Mouse (Mus musculus) activated CD4-positive, CD25-positive, alpha-beta regulatory T cell, adult 4 months (primary cell): ENCODE data around the gene Srsf7. TPM values are rescaled to one million over a fixed set of nuclear protein-coding genes. Genes with fewer than 3 reads are reported as not detected.
A peak's percentile ranks its signal among the peaks of the same experiment; 100 is the strongest.
"Not testable (repeated sequence)": the region's sequence is repeated elsewhere in the genome, so short reads cannot be mapped to it uniquely, and the experiment has no call there.

ENCODE experiments used
- ATAC-seq: one replicate; pipeline ENCODE4 v1.8.0; 2017
- polyA plus RNA-seq, 2 experiments: library from polyadenylated mRNA; unstranded; fragments of 100-300 nt; shearing (Covaris generic); gene quantifications; one replicate each; pipeline ENCODE4 v1.2.1; 2017

The Srsf7 gene
- 100 to 1,000 TPM; 467 to 529 TPM for polyA plus RNA-seq

DNA sequence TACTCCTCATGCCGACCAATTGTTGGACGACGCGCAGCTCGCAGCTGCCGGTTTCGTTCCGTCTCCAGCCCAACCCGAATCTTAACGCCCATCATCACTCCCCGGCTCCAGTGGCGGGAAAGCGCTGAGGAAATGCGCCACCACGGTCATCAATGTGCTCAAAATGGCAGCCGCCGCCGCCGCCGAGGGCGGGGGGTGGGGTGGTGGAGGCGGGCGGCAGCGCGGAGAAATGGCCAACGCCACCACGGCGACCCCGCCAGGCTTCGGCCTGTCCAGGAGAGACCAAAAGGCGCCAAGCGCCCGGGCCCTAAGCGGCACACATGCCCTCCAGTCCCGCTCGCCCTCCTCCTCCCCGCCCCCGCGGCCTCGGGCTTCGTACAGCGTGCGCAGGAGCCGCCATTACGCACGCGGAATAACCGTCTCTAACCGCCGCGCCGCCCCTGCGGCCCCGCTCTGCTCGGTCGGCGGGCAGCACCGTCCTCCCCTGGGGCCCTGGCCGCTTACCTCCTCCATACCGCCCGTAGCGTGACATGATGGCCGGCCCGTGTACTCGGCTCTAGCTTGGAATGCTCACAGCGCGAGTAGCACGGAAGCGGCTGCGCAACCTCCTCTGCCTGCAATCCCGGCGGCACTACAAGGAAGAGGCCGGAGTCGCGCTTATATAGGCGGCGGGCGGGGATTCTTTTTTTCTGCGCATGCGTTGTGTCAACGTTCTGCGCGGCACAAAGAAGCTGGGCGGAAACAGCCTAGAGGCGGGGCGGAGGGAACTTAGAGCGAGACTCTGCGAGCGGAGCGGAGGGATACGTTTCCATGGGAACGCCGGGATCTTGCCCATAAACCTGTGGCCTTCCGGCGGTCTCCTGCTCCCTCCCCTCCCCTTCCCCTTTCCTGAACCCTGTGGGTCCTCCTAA, at the start of gene Srsf7, which contains the start of gene Ttc39d:
Srsf7 (minus strand) TSS at position 637 of the 911 bp plus-strand sequence.
Ttc39d (plus strand) TSS at position 790 of the 911 bp plus-strand sequence.
- ATAC-seq: peak; percentile 90

DNA sequence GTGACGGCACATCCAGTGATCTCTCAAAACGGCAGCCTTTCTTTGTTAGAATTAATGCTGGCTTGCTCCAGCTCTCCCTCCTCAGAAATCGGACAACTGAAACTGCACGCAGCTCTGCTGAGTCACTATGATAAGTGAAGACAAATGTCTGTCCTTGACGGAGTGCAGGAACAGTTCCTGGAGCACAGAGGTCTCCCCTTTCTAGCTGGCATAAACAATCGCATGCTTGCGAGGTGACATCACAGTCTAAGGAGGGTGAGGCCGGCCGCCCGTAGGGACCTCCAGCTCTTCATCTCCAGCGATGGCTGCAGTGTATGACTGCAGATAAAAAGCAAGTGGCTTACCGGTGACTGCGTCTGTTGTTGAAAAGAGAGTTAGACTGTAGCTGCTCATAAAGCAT, 48.1 kb upstream of the Srsf7 start:
- ATAC-seq: no peak

DNA sequence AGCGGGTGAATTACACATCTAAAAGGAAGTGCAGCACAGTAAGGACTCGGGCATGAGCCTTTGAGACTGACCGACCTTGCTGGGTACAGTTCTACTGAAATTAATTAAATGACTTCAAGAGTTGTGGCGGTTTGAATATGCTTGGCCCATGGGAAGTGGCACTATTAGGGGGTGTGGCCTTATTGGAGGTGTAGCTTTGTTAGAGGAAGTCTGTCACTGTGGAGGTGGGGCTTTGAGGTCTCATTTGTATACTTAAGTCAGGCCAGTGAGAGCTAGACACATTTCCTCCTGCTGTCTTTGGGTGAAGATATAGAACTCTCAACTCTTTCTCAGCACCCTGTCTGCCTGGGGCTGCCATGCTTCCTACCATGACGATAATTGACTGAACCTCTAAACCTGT, 47.3 kb upstream of the Srsf7 start:
- no peak for ATAC-seq

DNA sequence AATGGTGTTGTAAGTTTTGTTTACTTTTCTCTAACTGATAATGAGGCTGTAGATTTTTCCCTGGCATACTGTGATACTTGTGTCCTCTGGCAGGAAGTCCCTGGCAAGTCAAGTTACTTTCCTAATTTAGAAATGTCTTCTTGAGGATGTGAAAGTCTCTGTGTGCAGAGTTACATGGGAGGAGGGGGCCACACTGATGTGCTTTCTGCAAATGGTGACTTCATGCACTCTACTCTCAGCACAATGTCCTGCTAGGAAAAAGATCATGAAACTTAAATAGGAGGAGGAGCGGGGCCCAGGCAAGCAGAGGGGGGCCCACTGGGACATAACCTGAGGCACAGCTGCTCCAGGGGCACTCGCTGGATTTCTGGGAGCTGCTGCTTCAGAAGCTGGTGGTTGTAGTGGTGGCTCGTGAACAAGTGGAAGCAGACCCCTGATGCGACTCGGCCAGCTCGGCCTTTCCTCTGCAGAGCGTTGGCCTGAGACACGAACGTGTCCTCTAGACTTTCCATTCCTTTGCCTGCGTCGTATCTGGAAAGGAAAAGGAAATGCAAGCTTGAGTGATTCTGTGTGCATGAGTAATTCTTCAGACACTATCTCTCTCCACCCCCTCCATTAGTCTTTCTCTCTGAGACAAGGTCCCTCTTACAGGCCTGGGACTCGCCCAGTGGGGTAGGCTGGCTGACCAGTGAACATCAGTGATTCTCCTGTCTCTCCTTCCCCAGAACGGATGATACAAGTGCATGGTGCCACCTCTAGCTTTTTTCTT, 45.8 kb upstream of the Srsf7 start:
- ATAC-seq: no peak

DNA sequence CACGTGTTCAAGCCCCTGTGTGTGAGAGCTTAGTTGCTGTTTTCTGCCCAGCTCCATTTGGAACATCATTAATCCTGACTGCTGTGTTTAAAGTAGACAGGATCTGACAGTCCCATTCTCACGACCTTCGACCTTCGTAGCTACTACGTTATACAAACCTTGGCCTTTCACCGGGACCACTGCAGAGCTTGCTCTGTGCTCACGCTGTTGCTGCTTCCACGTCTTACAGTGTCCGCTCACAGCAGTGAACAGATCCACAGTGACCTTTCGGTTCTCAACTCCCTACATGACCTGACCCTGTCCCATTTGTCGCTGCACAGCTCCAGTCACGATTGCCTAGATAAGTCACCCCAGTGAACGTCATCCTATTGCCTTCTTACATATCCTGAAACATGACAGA, 36.0 kb upstream of the Srsf7 start:
- no peak for ATAC-seq

DNA sequence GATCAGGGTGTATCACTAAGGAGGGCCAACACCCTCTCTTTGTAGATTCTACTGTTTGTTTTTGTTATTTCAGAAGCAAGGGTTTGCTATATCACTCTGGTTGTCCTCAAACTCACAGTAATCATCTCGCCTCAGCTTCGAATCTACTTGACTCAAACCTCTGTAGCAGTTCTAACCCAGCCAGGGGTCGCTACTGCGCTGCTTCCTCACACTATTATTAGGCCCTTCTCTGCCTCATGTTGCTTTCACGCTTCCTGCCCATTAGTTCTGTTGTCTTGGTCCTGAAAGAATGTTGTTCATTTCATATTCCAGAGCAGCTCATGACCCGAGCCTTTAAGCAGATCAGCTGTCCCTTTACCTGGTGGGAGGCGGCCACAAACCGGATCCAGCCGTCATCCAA, 34.5 kb upstream of the Srsf7 start:
- no peak for ATAC-seq

DNA sequence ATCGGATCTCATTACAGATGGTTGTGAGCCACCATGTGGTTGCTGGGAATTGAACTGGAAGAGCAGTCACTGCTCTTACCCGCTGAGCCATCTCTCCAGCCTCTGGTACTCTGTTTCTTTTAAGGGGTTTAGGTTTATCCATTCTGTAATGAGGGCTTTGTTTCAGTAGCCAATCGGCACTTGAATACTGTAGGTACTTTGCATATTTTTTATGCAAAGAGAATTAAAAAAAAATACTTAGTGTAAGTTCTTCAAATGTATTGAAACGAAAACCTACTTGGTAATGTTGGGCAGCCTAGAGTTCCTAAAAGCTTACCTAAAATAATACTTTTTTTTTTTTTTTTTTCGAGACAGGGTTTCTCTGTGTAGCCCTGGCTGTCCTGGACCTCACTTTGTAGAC, 30.4 kb upstream of the Srsf7 start:
- ATAC-seq: no peak

DNA sequence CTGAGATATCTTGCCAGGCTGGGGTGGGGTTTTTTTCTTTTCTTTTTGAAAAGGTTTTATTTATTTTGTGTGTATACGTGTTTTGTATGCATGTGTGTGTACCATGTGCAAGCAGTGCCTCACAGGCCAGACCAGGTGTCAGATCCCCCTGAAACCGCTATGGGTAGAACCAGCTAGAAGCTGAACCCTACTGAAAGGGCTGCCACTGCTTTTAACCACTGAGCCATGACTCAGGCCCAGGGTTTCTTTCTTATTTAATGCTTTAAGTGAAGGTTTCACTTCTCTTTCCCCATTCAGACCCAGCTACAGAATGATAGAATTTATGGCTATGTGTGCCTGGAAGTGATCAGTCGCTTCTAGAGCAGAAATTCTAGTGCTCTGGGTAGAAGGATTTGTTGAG, 29.7 kb upstream of the Srsf7 start:
- no peak for ATAC-seq

DNA sequence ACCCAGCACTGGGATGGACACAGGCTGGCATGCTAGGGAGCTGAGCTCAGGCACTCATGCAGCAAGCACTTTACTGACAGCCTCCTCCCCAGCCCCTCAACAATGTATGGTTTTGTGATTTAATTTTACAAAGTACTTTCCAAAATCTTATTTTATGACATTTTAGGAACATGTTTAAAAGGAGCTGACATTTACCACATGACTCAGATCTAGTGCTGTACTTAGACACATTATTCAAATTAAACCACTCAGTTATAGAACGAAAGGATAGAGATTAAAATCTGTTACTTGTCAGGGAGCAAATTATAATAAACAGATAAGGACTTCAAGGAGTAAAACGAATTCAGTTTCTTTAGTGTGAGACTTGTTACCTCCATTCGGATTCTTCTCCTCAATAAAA, 28.4 kb upstream of the Srsf7 start:
- no peak for ATAC-seq

DNA sequence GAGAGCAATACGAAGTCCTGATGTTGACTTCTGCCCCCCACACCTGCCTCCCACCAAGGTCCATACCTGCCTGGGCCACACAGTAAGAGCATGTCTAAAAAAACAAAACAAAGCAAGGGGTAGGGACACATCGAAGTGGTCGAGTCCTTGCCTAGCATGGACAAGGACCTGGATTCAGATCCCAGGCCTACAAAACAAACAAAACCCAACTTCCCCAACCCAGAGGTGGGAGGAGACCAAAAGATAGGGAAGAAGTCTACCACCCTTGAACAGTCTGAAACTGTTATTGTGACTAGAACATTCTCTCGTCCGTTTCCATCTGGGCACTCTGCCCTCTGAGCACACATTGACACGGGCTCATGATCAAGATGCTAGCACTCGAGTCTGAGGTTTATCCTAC, 27.3 kb upstream of the Srsf7 start:
- no peak for ATAC-seq

DNA sequence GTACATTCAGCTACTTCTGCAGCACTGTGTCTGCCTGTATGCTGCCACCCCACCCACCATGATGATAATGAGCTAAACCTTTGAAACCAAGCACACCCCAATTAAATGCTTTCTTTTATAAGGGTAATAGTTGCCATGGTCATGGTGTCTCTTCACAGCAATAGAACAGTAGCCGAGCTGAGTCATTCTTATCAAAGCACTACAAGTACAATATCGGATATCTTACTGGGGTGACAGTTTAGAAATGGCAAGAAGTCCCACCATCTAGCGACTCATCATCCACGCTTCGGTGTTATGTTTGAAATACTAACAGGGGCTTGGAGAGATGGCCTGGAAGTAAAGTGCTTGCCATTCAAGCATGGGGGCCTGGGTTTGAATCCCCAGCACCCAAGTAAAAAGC, 26.7 kb upstream of the Srsf7 start:
- no peak for ATAC-seq

DNA sequence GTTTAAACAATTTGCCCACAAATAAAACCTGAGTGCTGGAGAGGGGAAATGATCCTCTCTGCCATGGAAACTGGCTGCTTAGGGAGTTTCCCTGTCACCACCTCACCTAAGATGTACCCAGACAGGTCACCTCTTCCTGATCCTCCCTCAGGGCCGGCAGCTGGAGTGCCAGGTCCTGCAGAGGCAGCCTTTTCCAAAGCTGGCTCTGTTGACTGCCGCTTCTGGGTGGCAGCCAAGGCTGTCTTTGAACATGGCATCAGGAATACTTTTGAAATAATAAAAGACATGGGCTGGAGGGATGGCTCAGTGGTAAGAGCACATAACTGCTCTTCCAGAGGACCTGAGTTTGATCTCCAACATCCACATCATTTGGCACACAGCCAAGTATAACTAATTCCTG, 22.3 kb upstream of the Srsf7 start:
- no peak for ATAC-seq

DNA sequence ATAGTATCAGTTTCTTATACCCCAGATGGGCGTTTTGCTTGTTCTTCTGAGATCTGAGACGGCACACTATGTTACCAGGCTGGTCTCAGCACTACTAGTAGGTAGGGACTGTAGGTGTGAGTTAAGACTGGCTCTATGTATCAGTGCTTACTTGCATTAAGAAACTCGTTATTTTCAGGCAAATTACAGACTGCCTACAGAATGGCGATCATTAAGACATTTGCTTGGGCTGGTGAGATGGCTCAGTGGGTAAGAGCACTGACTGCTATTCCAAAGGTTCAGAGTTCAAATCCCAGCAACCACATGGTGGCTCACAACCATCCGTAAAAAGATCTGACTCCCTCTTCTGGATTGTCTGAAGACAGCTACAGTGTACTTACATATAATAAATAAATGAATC, 18.0 kb upstream of the Srsf7 start:
- ATAC-seq: not testable (repeated sequence)

DNA sequence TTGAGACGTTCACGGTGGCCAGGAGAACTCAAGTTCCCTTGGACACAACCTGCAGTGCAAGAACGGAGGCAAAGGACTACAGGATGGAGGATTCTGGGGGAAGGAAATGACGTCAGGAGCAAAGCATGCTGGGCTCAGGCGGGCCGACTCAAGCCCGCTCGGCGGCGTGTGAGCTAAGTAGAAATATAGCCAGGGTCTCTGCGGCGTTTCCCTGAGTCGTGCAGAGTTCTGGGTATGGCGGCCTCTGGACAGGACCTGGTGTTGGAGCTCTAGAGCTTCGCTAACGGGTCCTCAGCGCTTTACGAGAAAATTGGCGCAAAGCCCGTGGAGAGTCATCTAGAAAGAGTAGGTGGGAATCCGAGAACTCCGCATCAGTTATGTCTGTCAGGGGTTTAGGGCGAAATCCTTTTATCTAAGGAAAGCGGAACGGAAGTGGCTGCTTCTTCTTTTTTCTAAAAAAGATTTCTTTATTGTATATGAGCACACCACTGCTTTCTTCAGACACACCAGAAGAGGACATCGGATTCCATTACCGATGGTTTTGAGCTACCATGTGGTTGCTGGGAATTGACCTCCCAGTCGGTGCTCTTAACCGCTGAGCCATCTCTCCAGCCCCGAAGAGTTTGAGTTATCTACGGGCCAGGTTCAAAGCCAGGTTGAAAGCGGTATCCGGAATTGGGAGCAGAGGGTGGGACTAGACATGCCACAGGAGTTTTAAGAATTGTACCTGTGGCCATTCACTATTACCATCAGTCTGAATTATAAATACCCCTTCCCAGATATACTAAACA, 17.4 kb upstream of the Srsf7 start, which contains the start of gene Gemin6:
Gemin6 (plus strand) TSS at position 116 of the 791 bp plus-strand sequence.
- ATAC-seq: peak; percentile 96

DNA sequence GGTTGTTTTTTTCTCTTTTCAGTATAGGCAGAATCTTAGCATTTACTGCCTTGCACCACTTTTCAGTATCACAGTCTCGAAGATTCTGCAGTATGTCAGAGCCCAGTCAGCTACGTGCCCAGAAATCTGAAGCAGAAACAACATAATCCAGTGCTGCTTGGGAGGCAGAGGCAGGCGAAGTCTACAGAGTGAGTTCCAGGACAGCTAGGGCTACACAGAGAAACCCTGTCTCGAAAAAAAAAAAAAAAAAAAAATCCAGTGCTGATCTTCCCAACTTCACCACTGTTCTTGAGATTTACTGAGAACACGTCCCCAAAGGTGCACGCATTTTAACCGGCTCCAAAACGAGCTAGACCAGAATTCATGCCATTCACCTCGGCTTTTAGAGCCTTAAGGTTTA, 16.7 kb upstream of the Srsf7 start:
- peak; percentile 9 for ATAC-seq

DNA sequence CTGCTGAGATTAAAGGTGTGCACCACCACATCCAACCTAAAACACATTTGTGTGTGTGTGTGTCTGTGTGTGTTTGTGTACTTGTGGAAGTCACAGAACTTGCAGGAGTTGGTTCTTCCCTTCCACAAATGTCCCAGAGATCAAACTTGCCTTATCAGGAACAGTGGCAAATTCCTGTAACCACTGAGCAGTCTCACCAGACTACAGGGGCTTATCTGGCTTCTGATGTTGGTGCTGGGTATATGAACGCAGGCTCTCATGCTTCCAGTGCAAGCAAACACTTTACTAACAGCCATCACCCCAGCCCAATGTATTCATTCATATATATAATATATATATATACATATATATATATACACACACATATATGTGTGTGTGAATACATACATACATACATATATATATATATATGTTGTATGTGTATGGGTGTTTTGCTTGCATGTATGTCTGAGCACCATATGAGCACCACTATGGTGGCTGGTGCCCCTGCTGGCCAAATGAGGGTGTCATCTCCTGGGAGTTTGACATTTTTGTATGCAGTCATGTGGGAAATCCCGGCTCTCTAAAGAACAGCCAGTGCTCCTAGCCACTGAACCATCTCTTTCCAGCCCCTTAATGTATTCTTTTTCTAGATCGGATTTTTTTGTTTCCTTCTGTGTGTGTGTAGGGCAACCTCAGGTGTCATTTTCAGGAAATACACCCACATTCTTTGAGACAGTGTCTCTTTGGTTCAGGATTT, 15.0 kb upstream of the Srsf7 start:
- peak; percentile 44 for ATAC-seq

DNA sequence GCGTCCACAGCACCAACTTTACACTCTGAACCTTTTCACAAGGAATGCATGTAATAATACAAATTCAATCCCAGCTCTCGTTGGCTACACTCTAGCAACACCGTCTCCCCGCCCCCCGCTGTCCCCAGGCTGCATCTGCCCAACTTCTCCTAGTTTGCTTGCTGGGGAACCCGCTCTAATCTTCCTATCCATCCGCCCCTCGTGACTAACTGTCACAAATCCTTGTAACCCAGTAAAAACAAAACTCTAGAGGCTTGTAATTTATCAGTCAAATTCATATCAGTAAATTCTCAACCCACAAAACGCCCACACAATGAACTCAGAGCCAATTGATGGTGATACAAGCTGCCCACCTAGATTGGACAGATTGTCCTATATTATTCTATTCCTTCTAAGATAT, 14.1 kb upstream of the Srsf7 start:
- no peak for ATAC-seq

DNA sequence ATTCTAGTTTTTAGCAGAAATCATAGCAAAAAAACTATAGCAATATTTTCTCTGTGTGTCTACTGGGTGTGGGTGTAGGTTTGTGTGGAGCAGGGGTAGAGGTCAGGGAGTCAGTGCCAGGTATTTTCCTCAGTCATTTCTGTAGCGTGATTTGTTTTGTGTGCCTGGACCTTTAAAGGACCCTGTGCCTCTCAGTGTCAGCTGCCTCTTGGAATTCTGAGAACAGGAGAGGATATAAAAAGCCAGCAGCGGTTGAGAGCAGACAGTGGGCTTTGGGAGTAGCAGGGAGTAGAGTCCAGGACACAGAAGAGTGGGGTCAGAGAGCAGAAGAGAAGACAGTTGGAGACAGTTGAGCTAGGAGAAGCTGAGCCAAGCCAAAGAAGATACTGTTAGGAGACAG, 13.0 kb upstream of the Srsf7 start:
- ATAC-seq: no peak

DNA sequence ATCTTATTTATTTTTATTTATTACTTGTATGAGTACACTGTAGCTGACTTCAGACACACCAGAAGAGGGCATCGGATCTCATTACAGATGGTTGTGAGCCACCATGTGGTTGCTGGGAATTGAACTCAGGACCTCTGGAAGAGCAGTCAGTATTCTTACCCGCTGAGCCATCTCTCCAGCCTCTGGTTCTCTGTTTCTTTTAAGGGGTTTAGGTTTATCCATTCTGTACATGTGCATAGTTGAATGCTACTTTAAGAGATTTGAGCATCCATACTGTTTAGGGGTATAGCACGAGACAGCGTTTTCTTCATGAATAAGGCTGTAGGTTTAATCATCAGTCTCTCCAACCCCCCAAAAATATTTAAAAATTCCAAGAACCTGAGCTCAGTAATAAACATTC, 6.9 kb upstream of the Srsf7 start:
- ATAC-seq: not testable (repeated sequence)

DNA sequence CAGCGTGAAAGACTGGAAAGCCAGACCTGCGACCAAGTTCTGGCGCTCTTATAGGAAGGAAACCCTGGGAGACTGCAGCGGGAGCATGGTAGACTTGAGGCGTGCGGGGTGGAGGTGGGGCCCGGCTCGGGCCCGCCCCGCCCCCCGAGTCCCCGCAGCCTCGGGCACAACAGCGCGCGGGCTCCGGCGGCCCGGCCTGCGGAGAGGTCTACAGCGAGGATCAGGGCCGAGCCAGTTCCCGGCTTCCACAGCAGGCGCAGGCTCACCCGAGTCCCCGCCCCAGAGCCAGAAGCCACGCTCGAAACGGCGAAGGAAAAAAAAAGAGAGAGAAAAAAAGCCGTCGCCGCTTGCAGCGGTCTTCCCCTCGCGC, 821 bp downstream of the Srsf7 start:
- peak; percentile 6 for ATAC-seq

DNA sequence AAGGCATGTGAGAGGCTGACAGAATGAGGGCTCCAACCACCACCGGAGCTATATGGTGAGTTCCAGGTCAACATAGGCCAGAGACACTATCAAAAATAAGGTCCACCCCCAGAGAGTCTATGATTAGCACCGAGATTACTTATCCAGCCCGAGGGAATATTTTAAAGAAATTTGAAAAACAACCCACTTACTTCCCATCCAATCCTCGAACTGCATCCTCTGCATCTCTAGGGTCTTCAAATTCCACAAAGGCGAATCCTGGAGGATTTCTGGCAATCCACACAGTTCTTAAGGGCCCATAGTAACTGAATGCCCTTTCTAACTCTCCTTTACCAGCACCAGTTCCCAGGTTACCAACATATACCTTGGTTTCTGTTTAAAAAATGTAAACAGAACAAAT, 1.4 kb downstream of the Srsf7 start:
- ATAC-seq: no peak

DNA sequence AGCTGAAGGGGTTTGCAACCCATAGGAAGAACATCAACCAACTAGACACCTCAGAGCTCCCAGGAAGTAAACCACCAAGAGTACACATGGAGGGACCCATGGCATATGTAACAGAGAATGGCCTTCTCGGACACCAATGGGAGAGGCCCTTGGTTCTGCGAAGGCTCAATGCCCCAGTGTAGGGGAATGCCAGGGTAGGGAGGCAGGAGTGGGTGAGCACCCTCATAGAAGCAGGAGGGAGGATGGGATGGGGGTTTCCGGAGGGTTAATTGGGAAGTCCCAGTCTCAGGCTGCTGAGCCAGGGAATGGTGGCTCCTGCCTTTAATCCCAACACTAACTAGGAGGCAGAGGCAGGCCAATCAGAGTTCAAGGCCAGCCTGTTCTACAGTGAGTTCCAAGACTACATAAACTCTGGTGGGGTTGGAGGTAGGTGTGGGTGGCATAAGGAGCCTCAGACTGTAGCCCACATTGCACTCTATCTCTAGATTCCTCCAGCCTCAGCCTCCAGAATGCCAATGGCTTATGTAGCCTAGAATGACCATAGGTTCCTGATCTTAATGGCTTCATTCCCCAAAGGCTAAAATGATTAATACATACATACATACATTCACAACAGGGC, 7.8 kb downstream of the Srsf7 start:
- no peak for ATAC-seq
